Mouse (Mus musculus): ENCODE results near the gene Nipa1. TPM values are rescaled to one million over a fixed set of nuclear protein-coding genes. Genes with fewer than 3 reads are reported as not detected.

Gene Nipa1
- polyA plus RNA-seq (2015; fragmentation: Nextera tagmentation; extraction: Ambion mirVana), result 2.7 TPM in 2 replicates

DNA sequence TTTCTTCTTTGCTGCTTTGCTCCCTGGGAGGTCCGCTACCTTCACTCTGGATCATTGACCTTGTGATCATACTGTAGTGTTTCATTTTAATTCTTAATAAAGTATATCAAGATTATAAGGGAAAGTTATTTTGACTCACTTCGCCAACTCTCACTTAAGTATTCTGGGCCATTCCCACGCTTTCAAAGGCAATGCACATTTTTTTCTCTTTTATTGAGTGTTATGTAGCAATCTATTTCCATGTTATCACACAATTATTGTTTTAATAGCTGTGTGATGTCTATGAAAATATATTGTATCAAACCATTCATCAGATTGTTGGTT, at the start of gene Nipa1:
TSS of gene Nipa1 (minus strand) at position 25 of the 324 bp plus-strand sequence.

DNA sequence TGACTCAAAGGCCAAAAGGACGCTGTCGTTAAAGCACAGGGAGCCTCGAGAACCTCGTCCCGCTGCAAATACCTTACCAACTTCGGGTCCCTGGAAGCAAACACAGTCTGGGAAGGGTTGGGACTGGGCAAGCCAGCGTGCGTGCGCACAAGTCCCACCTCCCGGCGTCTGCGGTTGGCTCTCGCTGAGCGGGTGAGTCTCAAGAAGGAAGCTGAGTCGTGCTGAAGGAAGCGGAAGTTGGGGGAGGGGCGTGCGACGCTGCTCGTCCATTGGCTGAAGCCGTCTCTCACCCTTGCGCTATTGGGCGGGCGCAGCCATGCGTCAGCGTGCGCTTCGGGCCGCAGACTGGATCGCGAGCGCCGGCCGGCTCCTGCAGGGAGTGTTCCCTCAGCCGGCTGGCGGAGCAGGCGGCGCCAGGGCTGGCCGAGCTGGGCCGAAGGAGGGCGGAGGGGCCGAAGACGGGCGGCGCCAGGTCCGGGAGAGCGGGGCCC, 30.1 kb upstream of the Nipa1 start, which contains the start of gene Herc2:
TSS of gene Herc2 (plus strand) at position 366 of the 491 bp plus-strand sequence.

DNA sequence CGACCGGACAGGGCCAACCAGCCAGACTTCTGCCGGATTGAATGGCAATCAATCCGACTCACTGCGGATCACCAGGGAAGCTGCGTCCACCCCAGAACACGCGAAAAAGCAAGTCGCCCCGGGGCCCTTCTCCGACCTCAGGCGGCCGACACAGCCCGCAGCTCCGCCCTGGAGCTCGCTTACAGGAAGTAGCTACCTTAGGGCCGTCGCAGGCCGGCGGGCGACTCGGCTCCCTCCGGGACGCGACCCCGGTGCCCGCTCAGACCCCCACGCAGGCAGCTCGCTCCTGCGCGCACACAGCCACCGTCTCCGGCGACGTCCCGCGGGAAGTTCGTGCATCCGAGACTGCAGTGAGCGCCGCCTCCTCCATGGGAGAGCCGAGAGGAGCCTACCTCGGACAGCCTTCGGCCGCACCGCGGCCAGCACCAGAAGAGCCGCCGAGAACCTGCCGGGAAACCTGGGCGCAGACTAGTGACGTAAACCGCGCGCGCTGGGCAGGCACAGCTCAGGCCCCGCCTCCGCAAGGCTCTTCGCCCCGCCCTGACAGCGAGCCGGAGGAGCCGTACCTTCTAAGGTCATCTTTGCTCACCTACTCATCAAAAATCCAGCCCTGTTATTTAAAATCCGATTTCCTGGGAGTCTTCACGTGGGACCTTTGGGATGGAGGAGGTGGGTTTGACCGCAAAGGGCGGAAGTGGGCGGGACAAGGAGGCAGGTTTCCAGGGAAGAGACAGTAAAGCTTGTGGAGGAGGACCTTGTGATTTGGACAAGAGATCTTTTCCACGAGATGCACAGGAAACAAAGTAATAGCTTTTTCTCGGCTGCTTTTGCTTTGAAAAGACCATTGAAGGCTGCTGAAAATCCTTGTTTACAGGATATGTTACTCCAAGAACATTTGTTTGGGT, 57.5 kb downstream of the Nipa1 start, which contains the start of gene Nipa2:
TSS of gene Nipa2 (minus strand) at position 473 of the 905 bp plus-strand sequence.

Other genes starting within 250 kb of the Nipa1 start
- gene Tubgcp5, start 225.8 kb downstream of the Nipa1 start, polyA plus RNA-seq (2015; fragmentation: Nextera tagmentation; extraction: Ambion mirVana), result 9.9 and 11.5 TPM in 2 replicates
- gene Cyfip1, start 178.2 kb downstream of the Nipa1 start, polyA plus RNA-seq (2015; fragmentation: Nextera tagmentation; extraction: Ambion mirVana), result 34.0 and 37.9 TPM in 2 replicates
- gene Nipa2, start 57.5 kb downstream of the Nipa1 start, polyA plus RNA-seq (2015; fragmentation: Nextera tagmentation; extraction: Ambion mirVana), result 25.5 and 26.6 TPM in 2 replicates
- 10.2 and 12.6 TPM in 2 replicates for gene Herc2, start 30.2 kb upstream of the Nipa1 start, polyA plus RNA-seq (2015; fragmentation: Nextera tagmentation; extraction: Ambion mirVana)
- gene Oca2, start 219.8 kb upstream of the Nipa1 start, polyA plus RNA-seq (2015; fragmentation: Nextera tagmentation; extraction: Ambion mirVana), result not detected in 2 replicates

Data from skeletal muscle tissue, postnatal 0 days (tissue).